Mouse (Mus musculus) activated CD4-positive, CD25-positive, alpha-beta regulatory T cell, adult 9 weeks (primary cell): ENCODE measurements around the gene 2310007B03Rik. TPM values are rescaled to one million over a fixed set of nuclear protein-coding genes. Genes with fewer than 3 reads are reported as not detected.

Experiments
- polyA plus RNA-seq: library from polyadenylated mRNA; unstranded; fragments of 100-300 nt; shearing (Covaris generic); gene quantifications from one replicate; pipeline ENCODE4 v1.2.1, GENCODE M21; 2017

The 2310007B03Rik gene
- polyA plus RNA-seq: not detected

DNA sequence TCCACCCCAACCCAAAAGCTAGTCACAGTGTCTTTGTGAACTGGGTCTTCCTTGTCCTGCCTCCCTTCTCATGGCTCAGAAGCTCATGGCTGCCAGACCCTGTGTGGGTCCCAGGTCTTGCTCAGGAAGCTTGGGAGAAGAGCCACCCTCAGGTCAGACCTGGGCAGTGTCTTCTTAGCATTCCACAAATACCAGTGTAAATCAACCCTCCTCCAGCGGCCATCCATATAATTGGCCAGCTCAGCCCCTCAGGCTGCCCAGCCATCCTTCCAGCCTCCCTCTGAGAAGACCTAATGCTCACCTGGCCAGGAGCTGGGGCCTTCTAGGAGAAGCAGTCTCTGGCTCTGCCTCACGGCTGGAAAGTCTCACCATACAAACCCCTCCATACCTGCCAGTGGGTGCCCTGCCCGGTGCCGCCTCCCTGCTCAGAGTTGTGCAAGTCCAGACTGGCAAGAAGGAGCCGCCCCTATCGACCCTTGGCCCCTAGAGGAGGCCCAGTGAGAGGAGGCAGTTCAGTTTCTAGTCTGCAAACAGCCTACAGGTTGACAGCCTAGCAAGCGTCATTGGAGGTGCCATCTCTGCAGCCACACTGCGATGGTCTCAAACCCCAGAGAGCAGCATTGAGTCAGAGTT is at the start of gene 2310007B03Rik:
Gene 2310007B03Rik (minus strand): TSS at position 448 of the 633 bp plus-strand sequence.

GRCm38 (mm10) chr1:93168295-93168775 is 7.6 kb upstream of the 2310007B03Rik start, which contains the start of gene Crocc2:
Gene Crocc2, plus strand, starts transcription at chr1:93168725.

DNA sequence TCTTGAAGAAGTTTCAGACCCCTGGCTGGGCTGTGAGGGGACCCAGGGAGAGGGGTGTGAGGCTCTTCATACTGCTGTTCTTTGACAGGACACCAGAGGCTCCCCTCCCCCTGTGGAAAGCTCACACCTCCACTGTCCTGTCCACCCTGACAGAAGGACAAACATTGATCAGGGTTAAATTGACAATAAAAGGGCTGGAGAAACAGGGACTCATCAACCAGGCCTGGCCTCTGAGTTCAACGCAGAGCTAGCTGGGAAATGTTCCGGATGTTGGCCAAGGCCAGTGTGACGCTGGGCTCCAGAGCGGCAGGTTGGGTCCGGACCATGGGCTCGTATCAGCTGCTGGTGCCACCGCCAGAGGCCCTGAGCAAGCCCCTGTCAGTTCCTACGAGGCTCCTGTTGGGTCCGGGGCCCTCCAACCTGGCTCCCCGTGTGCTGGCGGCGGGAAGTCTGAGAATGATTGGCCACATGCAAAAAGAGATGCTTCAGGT is 25.7 kb downstream of the 2310007B03Rik start, which contains the start of gene Agxt:
Gene Agxt (plus strand): TSS at position 205 of the 491 bp plus-strand sequence.

DNA sequence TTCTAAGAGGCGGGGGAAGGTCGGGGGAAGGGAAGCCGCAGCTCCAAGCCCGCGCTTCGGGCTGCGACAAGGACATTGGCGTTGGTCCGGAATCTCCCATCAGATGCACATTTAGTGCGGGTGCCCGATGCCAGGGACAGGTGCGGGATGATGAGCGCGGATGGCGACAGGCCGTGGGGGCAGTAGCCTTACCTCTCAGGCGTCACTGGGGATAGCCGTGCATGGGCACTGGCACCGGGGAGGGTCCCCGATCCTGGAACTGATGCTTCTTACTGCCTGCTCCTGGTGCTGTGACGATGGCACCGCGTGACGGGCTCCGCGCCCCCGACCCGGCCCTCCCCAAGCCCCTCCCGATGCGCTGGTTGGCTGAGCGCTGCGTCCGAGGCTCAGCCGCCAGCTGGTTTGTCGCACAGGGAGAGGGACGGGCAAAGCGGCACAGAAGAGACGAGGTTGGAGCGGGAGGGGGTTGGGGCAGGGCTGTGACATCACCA is 59.1 kb downstream of the 2310007B03Rik start, which contains the start of gene Kif1a:
Gene Kif1a (minus strand): TSS at position 381 of the 491 bp plus-strand sequence.

Other genes starting within 250 kb of the 2310007B03Rik start
- gene Capn10, start 226.6 kb downstream of the 2310007B03Rik start, polyA plus RNA-seq: 11.7 TPM
- gene Gpr35, start 210.1 kb downstream of the 2310007B03Rik start, polyA plus RNA-seq: 0.99 TPM
- not detected for gene Aqp12, start 154.6 kb downstream of the 2310007B03Rik start, polyA plus RNA-seq
- gene Kif1a, start 59.0 kb downstream of the 2310007B03Rik start, polyA plus RNA-seq: not detected
- not detected for gene Agxt, start 25.7 kb downstream of the 2310007B03Rik start, polyA plus RNA-seq
- not detected for gene Crocc2, start 7.8 kb upstream of the 2310007B03Rik start, polyA plus RNA-seq
- gene Sned1, start 74.9 kb upstream of the 2310007B03Rik start, polyA plus RNA-seq: 0.23 TPM
- 25.8 TPM for gene Mterf4, start 145.0 kb upstream of the 2310007B03Rik start, polyA plus RNA-seq
- gene Ppp1r7, start 181.9 kb upstream of the 2310007B03Rik start, polyA plus RNA-seq: 61.3 TPM
- gene Pask, start 182.5 kb upstream of the 2310007B03Rik start, polyA plus RNA-seq: 1.6 TPM
- gene Ano7, start 213.0 kb upstream of the 2310007B03Rik start, polyA plus RNA-seq: 0.62 TPM